Mouse (Mus musculus): ENCODE measurements around the gene Pde5a.

- TF ChIP-seq CTCF (IDR thresholded peaks at IDR 0.05; ENCODE audit: control insufficient read depth, insufficient read depth, insufficient read length) (no peak), CEBPB (IDR thresholded peaks at IDR 0.05; ENCODE audit: low read depth) (no peak), USF1 (IDR thresholded peaks at IDR 0.05; ENCODE audit: low read depth) (no peak), MAX (IDR thresholded peaks at IDR 0.05) (no peak), MYOG (IDR thresholded peaks at IDR 0.05; ENCODE audit: control insufficient read depth, extremely low read depth, insufficient read length) (no peak), MYOD1 (IDR thresholded peaks at IDR 0.05; ENCODE audit: control insufficient read depth, insufficient read length, low read depth) (no peak), FOSL1 (IDR thresholded peaks at IDR 0.05; ENCODE audit: insufficient read depth, low read length, poor library complexity, severe bottlenecking) (no peak)
These were observed 59.6 kb downstream of the Pde5a start for GRCm38 (mm10) chr3:122788314-122788713.

Measured in C2C12 (cell line).